Mouse (Mus musculus) erythroblast, embryonic 14.5 days (primary cell): Measurements from ENCODE around the gene Flvcr2. TPM values are rescaled to one million over a fixed set of nuclear protein-coding genes. Genes with fewer than 3 reads are reported as not detected.
A peak's percentile ranks its signal among the peaks of the same experiment; 100 is the strongest.

Experiments used
- H3K27me3 ChIP-seq: 2 replicates; pipeline ENCODE4 v1.6.1; 2012; ENCODE audit warnings: inconsistent platforms; ENCODE audit not compliant: control insufficient read depth
- H3K36me3 ChIP-seq: 2 replicates; pipeline ENCODE4 v1.6.1; 2012; ENCODE audit warnings: mild to moderate bottlenecking, inconsistent platforms; ENCODE audit not compliant: control insufficient read depth
- H3K4me1 ChIP-seq: 2 replicates; pipeline ENCODE4 v1.6.1; 2012; ENCODE audit warnings: inconsistent platforms; ENCODE audit not compliant: control insufficient read depth
- H3K4me3 ChIP-seq: replicated peaks from 2 replicates; pipeline ENCODE3; 2012; ENCODE audit warnings: moderate library complexity, mild to moderate bottlenecking, inconsistent platforms
- H3K9me3 ChIP-seq: 2 replicates; pipeline ENCODE4 v1.6.1; 2012; ENCODE audit warnings: low read length, inconsistent platforms, mixed read lengths; ENCODE audit not compliant: control insufficient read depth
- GATA1 ChIP-seq: IDR thresholded peaks from 2 replicates; pipeline ENCODE4 v1.6.1; 2012; ENCODE audit warnings: low read length, inconsistent platforms, mixed read lengths
- TAL1 ChIP-seq: IDR thresholded peaks from 3 replicates; pipeline ENCODE4 v1.6.1; 2012; ENCODE audit warnings: low read length, inconsistent platforms, mixed read lengths
- polyA plus RNA-seq: library from polyadenylated mRNA; stranded (reverse); fragments of >175 nt; gene quantifications from 2 replicates; pipeline ENCODE4 v1.2.3, GENCODE M21; 2012

Gene Flvcr2
- polyA plus RNA-seq, 1 experiment: not detected

- no peaks in the 10 kb centered on the region for H3K9me3 ChIP-seq
- peak overlapping the region; percentile 57 for H3K4me3 ChIP-seq
- peaks cover 19% of the 10 kb centered on the region for H3K4me1 ChIP-seq
- TF ChIP-seq GATA1 (no peak), TAL1 (no peak)
- no peaks in the 10 kb centered on the region; the same call in 1 of the 2 replicates for H3K27me3 ChIP-seq
- H3K36me3 ChIP-seq: no peaks in the 10 kb centered on the region
Observed at GRCm38 (mm10) chr12:85705831-85706530, 40.4 kb upstream of the Flvcr2 start.

GRCm38 (mm10) chr12:85706906-85707305, 39.4 kb upstream of the Flvcr2 start:
- TF ChIP-seq TAL1: no peak
- TF ChIP-seq GATA1: no peak
- Histone ChIP-seq H3K4me3 (no peak overlapping the region), H3K27me3 (no peaks in the 10 kb centered on the region; the same call in 1 of the 2 replicates), H3K9me3 (no peaks in the 10 kb centered on the region), H3K4me1 (peaks cover 19% of the 10 kb centered on the region), H3K36me3 (no peaks in the 10 kb centered on the region)

DNA sequence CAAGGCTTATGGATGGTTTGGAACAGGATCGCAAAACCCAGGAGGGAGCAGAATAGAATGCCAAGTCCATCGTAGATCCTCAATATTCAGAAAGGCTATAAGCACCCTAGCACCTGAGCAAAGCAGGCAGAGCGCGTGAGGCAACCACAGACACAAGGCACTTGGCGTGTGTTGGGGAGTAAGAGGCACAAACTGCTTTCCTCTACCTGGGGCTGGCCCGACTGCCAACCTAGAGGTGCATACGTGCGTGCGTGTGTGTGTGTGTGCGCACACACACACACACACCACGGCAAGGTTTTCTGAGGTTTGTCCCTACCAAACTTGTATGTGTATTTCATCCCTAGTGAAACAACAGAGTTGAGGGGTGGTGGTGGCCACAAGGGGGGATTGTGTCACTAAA, 38.9 kb upstream of the Flvcr2 start:
- Histone ChIP-seq H3K4me3 (no peak overlapping the region), H3K9me3 (no peaks in the 10 kb centered on the region), H3K4me1 (peaks cover 19% of the 10 kb centered on the region), H3K27me3 (no peaks in the 10 kb centered on the region; the same call in 1 of the 2 replicates), H3K36me3 (no peaks in the 10 kb centered on the region)
- TF ChIP-seq TAL1: no peak

- no peak for TF ChIP-seq GATA1
- TF ChIP-seq TAL1: no peak
- Histone ChIP-seq H3K9me3 (no peaks in the 10 kb centered on the region), H3K27me3 (no peaks in the 10 kb centered on the region; the same call in 1 of the 2 replicates)
Observed at GRCm38 (mm10) chr12:85708556-85708955, 37.8 kb upstream of the Flvcr2 start.

DNA sequence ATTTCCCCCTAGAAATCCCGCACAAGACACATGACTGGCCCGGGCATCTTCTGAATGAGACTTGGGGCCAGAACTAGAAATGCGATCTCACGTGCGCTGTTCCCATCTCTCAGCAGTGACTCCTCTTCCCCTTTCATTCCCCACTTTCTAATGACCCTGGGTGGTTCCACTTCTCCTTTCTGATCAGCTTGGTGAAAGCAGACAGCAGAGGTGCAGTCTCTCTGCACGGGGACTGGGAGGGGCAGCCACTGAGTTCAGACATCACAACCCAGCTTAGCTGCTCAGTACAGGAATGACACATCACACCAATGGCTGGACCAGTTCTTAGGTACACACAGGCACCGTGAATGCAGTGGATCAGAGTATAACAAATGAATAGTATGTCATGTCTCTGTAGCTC, 35.6 kb upstream of the Flvcr2 start:
- no peak overlapping the region for H3K4me3 ChIP-seq
- TF ChIP-seq TAL1 (no peak), GATA1 (no peak)
- peaks cover 3% of the 10 kb centered on the region; the same call in 1 of the 2 replicates for H3K9me3 ChIP-seq
- H3K4me1 ChIP-seq: peaks cover 4% of the 10 kb centered on the region
- H3K27me3 ChIP-seq: no peaks in the 10 kb centered on the region; the same call in 1 of the 2 replicates
- no peaks in the 10 kb centered on the region for H3K36me3 ChIP-seq

More at GRCm38 (mm10) chr12:85708556-85708955, 37.8 kb upstream of the Flvcr2 start:
- H3K36me3 ChIP-seq: no peaks in the 10 kb centered on the region
- no peak overlapping the region for H3K4me3 ChIP-seq
- peaks cover 19% of the 10 kb centered on the region for H3K4me1 ChIP-seq

DNA sequence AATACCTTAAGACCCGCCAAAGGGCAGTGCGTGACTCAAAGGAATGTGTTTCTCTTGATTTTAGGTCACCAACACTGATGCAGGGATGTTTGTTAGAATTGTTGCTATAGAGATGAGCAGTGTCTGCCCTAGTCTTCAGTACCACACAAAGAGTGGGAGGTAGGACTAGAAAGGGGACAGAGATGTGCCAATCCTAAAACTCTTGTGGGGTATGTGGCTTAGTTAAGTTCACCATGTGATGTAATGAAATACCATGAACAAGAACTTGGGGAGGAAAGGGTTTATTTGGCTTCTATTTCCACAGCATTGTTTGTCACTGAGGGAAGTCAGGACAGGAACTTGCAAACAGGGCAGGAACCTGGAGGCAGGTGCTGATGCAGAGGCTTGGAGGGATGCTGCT, 33.8 kb upstream of the Flvcr2 start:
- no peaks in the 10 kb centered on the region for H3K4me1 ChIP-seq
- TF ChIP-seq TAL1: no peak

DNA sequence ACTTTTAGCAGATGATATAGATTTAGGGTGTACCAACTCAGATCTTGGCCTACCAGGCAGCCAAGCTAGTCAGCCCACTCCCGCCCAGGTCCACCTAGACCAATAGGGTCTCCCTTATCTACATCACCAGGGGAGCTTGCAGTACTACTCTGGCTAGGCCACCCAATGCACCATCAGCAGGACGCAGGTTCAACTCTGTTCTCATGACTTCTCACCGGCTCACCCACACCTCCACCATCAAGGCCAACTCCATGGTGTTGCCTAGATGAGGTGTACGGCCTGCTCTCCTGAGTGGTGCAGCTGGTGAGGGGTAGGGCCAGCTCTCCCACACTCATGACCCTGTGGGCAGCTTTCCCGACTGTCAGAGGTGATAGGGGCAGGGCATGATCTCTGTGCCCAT, 32.2 kb upstream of the Flvcr2 start:
- peaks cover 3% of the 10 kb centered on the region; the same call in 1 of the 2 replicates for H3K9me3 ChIP-seq
- no peaks in the 10 kb centered on the region for H3K36me3 ChIP-seq
- H3K4me1 ChIP-seq: no peaks in the 10 kb centered on the region
- no peaks in the 10 kb centered on the region for H3K27me3 ChIP-seq
- TF ChIP-seq TAL1: no peak
- no peak for TF ChIP-seq GATA1
- H3K4me3 ChIP-seq: no peak overlapping the region

More for the DNA sequence above, 33.8 kb upstream of the Flvcr2 start:
- Histone ChIP-seq H3K36me3 (no peaks in the 10 kb centered on the region), H3K4me3 (no peak overlapping the region), H3K9me3 (peaks cover 3% of the 10 kb centered on the region; the same call in 1 of the 2 replicates), H3K27me3 (no peaks in the 10 kb centered on the region)

DNA sequence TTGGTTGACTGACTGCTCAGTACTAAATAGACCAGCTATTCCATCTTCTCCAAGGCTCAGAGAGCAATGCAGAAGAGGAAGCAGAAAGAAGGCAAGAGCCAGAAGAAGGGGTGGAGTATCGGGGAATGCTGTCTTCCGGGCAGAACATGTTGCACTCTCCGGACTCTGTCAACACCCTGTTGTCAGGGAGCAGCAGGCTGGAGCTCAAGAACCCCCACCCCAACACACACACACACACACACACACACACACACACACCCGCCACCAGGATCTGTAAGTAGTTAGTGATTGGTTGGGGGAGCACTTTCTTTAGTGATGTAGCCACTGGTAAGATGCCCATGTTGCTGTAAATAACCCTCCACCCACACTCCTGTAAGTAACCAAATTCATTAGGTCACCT, 21.0 kb upstream of the Flvcr2 start:
- no peaks in the 10 kb centered on the region for H3K9me3 ChIP-seq
- no peak for TF ChIP-seq TAL1
- no peak for TF ChIP-seq GATA1
- no peaks in the 10 kb centered on the region for H3K4me1 ChIP-seq
- no peak overlapping the region for H3K4me3 ChIP-seq
- no peaks in the 10 kb centered on the region for H3K36me3 ChIP-seq
- no peaks in the 10 kb centered on the region for H3K27me3 ChIP-seq

- Histone ChIP-seq H3K9me3 (no peaks in the 10 kb centered on the region), H3K4me1 (no peaks in the 10 kb centered on the region), H3K36me3 (no peaks in the 10 kb centered on the region), H3K27me3 (no peaks in the 10 kb centered on the region), H3K4me3 (no peak overlapping the region)
- TF ChIP-seq GATA1 (no peak), TAL1 (no peak)
Observed at GRCm38 (mm10) chr12:85726729-85727397, 19.5 kb upstream of the Flvcr2 start.
